Mouse (Mus musculus) brain, embryonic 14.5 days (tissue): ENCODE data around the gene Vmn1r166. TPM values are rescaled to one million over a fixed set of nuclear protein-coding genes. Genes with fewer than 3 reads are reported as not detected.
"Not testable (repeated sequence)": the region's sequence is repeated elsewhere in the genome, so short reads cannot be mapped to it uniquely, and the experiment has no call there.

Experiments used
- DNase-seq: peaks from one replicate; pipeline ENCODE4 v3.0.0-alpha.2; 2011; ENCODE audit warnings: low read depth
- polyA plus RNA-seq: library from polyadenylated mRNA; depleted of rRNA; stranded (reverse); fragments of >200 nt; gene quantifications from 2 replicates; pipeline ENCODE4 v1.2.3, GENCODE M21; 2012; rRNA removed

The Vmn1r166 gene
- not detected in 2 replicates for polyA plus RNA-seq

DNA sequence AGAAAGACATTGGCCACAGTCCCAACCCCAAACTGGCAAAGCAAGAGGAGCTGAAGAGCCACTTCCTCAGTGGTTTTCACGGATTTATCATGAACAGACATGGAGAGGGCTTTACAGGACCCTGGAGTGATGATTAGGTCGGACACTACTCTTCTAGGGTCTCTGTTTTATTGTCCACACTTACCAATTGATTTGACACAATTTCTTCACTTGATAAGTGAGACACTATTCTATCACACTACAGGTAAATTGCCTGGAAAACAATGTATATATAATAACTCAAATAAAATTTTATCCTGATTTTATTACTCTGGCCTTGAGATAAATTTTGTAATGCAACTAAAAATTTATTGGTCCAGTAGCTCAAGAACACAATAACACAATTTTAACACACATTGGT is at the start of gene Vmn1r166:
Gene Vmn1r166 (minus strand): TSS at position 101 of the 400 bp plus-strand sequence.
- DNase-seq = not testable (repeated sequence)

DNA sequence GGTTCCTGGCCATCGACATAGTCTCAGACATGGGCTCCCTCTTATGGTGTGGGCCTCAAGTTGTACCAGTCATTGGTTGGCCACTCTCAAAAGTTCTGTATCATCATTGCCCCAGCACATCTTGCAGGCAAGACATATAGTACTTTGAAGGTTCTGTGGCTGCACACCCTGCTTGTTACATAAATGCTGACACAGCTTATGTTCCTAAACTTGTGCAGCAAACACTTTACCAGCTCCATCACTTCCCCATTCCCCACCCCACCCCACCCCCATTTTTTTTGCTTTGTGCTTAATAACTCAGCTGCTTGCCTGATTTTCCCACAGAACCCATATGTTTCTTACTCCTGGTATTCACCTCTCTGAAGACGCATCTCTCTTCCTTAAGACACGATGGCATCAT is 49.4 kb upstream of the Vmn1r166 start, which contains the start of gene Nlrp4e:
Gene Nlrp4e (plus strand): TSS at position 301 of the 400 bp plus-strand sequence.
- DNase-seq = not testable (repeated sequence)

DNA sequence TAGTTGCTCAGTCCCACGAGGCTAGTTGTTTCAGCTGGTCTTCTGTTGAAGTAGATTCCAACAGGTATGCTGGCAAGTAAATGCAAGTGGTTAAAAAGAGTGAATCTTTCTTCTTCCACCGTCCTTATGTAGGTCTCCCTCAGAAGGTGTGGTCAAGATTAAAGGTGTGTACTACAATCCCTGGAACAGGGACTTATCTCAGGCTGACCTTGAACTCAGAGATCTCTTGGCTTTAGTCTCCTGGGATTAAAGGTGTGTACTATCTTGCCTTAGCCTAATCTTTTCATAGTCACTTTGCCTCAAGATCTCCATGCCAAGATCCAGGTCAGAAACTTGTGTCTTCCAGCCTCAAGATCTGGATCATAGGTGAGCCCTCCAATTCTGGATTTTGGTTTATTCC is 27.3 kb upstream of the Vmn1r166 start, which contains the start of gene Gm6902:
Gene Gm6902 (minus strand): TSS at position 101 of the 400 bp plus-strand sequence.
- DNase-seq = not testable (repeated sequence)

DNA sequence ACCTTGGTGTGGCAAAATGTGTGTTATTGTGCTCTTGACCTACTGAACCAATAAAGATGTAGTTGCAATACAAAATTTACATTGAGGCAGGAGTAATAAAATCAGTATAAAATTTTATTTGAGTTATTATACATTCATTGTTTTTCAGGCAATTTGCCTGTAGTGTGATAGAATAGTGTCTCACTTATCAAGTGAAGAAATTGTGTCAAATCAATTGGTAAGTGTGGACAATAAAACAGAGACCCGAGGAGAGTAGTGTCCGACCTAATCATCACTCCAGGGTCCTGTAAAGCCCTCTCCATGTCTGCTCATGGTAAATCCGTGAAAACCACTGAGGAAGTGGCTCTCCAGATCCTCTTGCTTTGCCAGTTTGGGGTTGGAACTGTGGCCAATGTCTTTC is 34.5 kb downstream of the Vmn1r166 start, which contains the start of gene Vmn1r165:
Gene Vmn1r165 (plus strand): TSS at position 301 of the 400 bp plus-strand sequence.
- not testable (repeated sequence) for DNase-seq

Other genes starting within 250 kb of the Vmn1r166 start
- gene Gm4216, start 231.8 kb downstream of the Vmn1r166 start, polyA plus RNA-seq = not detected in 2 replicates
- gene Vmn1r163, start 196.1 kb downstream of the Vmn1r166 start, polyA plus RNA-seq = not detected in 2 replicates
- gene Gm8720, start 184.2 kb downstream of the Vmn1r166 start, polyA plus RNA-seq = not detected in 2 replicates
- gene Gm10662, start 107.2 kb downstream of the Vmn1r166 start, polyA plus RNA-seq = not detected in 2 replicates
- gene Vmn1r165, start 34.4 kb downstream of the Vmn1r166 start, polyA plus RNA-seq = not detected in 2 replicates
- not detected in 2 replicates for gene Gm6902, start 27.2 kb upstream of the Vmn1r166 start, polyA plus RNA-seq
- gene Nlrp4e, start 49.5 kb upstream of the Vmn1r166 start, polyA plus RNA-seq = not detected in 2 replicates
- not detected in 2 replicates for gene Nlrp5, start 134.2 kb upstream of the Vmn1r166 start, polyA plus RNA-seq